Mouse (Mus musculus) left cerebral cortex, adult 8-10 months (tissue): ENCODE measurements around the gene Inpp5a. TPM values are rescaled to one million over a fixed set of nuclear protein-coding genes. Genes with fewer than 3 reads are reported as not detected.
A peak's percentile ranks its signal among the peaks of the same experiment; 100 is the strongest.

Source experiments
- DNase-seq, 2 experiments: peaks; one replicate each; pipeline ENCODE4 v3.0.0; 2022; ENCODE audit warnings: low spot score in 2 of 2
- total RNA-seq, 4 experiments: library from RNA; stranded (reverse); gene quantifications; 2 replicates each; pipeline ENCODE4 v1.2.4; 2022

Gene Inpp5a
- total RNA-seq: 10 to 100 TPM; 55.8 to 63.9 (median 59.9) TPM

DNA sequence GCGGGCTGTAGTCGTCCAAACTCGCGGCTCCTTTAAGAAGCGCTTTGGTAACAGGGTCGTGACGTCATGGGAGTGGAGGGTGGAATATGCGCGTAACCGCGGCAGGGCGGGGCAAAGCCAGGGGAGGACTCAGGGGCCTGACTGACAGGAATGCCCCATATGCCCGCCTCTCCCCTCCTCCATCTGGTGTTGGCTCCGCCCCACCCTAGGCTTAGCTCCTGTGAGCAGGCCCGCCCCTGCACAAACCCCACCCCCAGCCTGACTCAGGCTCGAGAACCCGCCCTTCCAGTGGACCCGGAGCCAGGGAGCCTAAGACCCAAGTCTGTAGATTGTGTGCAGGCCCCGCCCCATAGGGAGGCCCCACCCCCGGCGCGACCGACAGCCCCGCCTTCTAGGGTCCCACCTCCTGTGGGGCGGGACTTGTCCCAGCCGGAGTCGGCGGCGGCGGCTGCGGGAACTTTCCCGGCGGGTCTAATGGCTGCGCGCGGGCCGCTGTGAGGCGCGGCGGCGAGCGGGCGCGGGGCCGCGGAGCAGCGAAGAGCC lies at the start of gene Inpp5a:
Gene Inpp5a (plus strand): TSS at position 440 of the 543 bp plus-strand sequence.
- peak; percentile 92 to 100 for DNase-seq

- no peak for DNase-seq
Measured at GRCm38 (mm10) chr7:139339184-139339583, 49.7 kb upstream of the Inpp5a start.

DNA sequence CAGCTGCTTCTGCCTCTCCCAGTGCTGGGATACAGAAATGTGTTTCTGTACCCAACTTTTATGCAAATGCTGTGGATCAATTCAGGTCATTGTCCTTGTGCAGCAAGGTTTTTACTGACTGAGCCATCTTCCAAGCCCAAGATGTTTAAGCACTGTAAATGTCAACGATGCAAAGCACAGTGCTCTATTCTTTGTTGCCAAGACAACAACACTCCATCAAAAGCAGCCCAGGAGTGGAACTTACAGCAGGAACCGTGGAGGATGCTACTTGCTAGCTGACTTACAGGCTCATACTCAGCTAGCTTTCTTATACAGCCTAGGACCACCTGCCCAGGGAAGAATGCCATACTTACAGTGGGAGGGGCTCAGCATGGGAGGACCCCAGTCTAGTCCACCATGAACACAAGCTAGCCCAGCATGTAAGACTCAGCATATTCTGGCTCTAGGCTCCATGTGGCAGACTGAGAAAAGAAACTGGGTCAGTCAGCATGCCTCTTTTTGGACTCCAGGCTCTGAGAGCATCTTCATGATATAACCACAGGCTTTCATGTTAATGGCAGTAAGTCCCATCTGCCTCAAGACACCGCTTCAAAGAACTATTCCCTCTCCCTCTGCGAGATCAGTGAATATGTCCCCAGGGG lies 47.8 kb upstream of the Inpp5a start:
- no peak for DNase-seq

DNA sequence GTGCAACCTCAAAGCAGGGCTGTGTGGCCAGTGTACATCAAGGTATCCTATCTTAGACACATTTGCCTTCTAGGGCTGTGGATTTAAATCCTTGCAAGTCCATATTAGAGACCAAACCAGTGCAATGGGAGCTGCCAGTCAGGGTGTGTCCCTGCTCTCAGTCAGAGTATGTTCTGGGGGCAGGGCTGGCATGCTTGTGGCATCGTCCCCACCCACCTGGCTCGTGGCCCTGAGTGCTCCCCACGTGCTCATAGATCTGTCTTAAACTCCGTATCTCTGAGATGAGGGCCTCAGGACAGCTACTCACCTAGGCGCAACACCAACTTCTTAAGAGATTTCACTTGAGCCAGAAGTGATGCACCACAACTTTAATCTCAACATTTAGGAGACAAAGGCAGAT lies 46.1 kb upstream of the Inpp5a start:
- DNase-seq: no peak

- DNase-seq: no peak
Measured at GRCm38 (mm10) chr7:139347051-139347450, 41.9 kb upstream of the Inpp5a start.

DNA sequence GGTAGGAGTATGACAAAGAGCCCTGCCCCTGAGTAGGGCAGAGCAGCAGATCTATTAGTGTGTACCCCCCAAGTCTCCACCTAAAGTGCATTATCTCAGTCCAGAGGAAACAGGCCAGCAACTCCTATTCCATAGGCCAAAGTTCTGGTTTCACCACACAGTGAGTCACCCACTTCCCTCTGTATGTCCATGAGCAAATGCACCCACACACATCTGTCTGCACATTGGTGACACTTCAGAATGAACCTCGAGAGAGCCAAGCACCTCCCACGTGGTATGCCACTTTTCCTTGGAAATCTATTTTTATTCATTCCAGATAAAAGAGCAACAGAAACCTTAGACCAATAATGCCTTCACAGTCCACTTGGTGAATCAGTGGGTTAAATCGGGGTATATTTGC lies 38.3 kb upstream of the Inpp5a start:
- peak in 1 of 2 experiments; percentile 79 for DNase-seq

DNA sequence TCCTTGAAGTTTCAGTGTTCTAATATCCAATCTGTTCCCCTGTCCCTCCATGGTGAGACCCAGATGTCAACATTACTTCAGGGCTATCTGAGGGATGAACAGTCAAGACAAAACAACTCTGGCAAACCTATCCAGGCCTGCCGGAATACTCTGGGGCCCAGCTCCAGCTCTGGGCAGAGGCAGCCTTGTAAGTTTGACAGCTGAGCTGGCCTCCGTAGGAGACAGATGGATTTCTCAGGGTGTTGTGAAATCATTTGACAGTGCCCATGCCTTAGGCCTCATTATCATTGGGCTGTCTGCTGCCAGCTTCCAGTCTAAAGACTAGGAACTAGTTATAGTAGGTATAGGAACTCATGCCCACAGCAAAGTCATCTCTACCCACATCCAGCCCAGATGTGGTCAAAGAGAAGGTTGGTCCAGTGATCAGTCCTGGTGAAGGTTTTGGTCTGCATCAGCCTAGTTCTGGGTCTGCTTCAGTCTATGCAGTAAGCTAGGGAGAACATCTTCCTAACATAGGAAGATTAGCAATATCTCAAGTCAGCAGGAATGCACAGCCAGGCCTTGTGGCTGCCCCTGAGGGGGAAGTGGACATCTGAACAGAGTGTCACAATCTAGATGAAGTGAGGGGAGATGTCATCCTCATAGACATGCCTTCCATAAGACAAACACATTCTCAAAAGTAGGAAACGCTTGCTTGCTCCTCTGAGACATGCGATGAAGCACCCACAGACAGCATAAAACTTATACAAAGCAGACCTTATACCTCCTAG lies 34.4 kb upstream of the Inpp5a start:
- no peak for DNase-seq

GRCm38 (mm10) chr7:139357043-139357442 lies 31.9 kb upstream of the Inpp5a start:
- no peak for DNase-seq

DNA sequence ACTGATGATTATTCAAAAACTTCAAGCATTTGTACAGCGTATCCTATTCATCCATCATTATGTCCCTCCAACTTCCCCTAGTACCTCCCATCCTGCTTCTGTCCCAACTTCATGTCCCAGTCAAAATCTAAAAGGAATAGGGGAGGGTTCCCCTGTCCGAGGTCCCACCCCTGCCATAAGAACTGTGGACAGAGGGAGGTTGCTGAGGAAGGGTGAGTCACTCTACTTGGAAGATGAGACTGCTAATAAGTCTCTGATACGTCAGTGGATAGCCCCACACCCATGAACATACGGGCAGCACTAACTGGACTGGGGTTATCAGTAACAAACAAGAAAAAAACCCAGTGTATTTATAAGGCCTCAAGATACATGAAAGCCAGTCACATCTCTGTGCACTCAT lies 29.0 kb upstream of the Inpp5a start:
- DNase-seq: no peak

GRCm38 (mm10) chr7:139360890-139361559 lies 27.9 kb upstream of the Inpp5a start:
- DNase-seq: no peak

GRCm38 (mm10) chr7:139361799-139362198 lies 27.1 kb upstream of the Inpp5a start:
- DNase-seq: no peak

GRCm38 (mm10) chr7:139362514-139362913 lies 26.4 kb upstream of the Inpp5a start:
- DNase-seq: no peak

- DNase-seq: no peak
Measured at GRCm38 (mm10) chr7:139363281-139364004, 25.5 kb upstream of the Inpp5a start.

- peak in 1 of 2 experiments; percentile 70 for DNase-seq
Measured at GRCm38 (mm10) chr7:139364005-139364557, 24.8 kb upstream of the Inpp5a start.

DNA sequence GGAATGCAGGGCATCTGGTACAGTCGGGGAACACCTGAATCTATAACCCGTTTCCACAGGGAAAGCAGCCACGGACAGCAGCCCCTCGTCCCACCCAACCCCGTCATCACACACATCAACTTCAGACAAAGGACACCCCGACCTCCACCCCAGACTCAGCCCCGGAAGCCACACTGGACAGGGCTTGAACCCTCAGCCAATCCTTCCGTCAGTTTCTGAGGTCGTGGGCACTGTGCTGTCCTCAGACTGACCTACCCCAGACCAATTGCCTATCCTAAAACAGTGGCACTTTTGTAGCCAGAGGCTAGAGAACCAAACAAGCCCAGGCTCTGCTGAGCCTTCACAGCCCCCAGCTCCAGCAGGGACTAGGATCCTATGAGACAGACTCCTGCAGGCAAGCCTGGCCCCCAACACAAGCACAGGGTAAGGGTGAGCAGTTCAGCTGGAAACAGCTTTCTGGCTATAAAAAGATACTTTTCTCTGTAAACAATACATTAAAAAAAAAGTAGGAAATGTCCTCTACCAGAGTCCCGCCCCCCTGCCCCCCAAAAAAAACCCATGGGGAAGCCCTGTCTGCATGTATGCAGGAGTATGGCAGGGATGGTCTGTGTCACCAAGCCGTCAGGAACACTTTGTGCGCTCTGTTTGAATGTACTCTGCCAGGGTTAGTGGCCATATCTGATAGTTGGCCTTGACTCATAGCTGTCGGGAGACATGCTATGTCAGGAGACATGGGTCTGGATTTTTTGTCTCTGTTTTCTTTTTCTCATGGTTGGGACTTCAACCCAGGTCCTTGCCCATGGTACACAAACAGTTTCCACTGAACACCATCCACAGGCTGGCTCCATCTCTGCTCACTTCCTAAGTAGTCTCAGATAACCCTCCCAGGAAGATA lies 23.7 kb upstream of the Inpp5a start:
- DNase-seq: no peak

DNA sequence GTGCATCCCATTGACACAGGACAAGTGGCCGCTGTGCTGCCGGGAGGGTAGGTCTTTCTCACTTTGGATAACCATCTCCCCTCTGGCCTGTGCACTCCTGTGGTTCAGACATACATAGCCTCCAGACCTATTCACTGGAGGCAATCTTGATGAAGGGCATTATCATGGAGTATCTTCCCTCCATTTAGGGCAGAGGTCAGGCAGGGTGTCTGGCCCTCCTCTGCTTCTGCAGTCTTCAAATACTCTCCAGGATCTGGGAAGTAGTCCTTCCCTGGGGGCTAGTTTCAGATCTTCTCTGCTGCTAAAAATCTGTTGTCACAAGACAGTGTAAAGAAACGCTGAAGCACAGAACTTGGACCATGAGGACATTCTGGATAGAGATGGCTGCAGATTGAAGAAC lies 22.8 kb upstream of the Inpp5a start:
- no peak for DNase-seq

DNA sequence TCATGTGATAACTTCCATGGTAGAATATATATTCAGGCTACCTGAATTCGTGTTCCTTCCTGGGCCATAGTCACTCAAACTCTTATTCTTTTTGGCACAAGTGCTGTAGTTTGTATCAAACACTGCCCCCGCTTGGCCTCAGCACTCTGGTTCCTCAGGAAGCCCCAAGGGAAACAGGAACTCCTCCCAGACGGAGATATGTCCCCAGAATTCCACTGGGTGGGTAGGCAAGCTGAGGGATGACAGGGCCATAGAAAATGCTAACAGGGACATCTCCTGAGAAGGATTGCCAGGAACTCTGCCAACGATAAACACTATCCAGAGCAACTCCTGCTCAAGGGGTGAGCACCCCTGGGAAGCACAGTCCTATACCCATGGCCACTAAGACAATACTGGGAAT lies 22.4 kb upstream of the Inpp5a start:
- DNase-seq: no peak

GRCm38 (mm10) chr7:139368218-139368617 lies 20.7 kb upstream of the Inpp5a start:
- no peak for DNase-seq

DNA sequence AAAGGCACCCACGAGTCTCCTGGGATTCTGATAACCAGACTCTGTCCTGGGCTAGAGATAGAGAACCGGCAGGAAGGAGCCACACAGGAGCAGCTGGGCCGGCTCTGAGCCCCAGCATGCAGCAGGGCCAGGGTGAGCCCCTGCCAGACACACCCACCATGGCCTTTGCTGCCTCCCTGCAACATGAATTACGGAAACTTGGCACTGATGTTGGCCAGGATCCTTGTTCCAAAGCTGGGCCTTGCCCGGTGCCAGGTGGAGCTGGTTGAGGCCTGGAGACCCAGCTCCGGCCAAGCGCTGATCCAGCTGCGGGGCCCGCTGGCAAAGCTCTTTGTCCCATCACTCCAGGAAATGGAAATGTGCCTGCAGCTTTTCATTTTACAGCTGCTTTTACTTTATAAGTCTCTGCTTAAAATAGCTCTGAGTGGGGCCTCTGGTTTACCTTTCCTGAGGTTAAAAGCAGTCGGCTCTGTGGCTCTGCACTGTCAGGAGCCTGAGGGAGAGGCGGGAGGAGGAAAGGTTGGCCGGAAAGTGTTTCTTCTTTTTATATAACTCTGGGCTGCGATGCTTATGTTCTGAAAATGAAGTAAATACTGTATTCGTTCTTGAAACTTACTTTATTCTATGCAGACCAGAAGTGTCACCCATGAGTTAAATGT lies 20.1 kb upstream of the Inpp5a start:
- no peak for DNase-seq
